Mouse (Mus musculus) liver, embryonic 14.5 days (tissue): ENCODE measurements around the gene Spc25.

ENCODE experiments used
- CTCF ChIP-seq: IDR thresholded peaks from 2 replicates; pipeline ENCODE4 v1.5.1; 2016; ENCODE audit warnings: antibody characterized with exemption, low read depth, control low read depth
- EP300 ChIP-seq: IDR thresholded peaks from 2 replicates; pipeline ENCODE4 v1.6.1; 2016; ENCODE audit warnings: antibody characterized with exemption, low read depth

DNA sequence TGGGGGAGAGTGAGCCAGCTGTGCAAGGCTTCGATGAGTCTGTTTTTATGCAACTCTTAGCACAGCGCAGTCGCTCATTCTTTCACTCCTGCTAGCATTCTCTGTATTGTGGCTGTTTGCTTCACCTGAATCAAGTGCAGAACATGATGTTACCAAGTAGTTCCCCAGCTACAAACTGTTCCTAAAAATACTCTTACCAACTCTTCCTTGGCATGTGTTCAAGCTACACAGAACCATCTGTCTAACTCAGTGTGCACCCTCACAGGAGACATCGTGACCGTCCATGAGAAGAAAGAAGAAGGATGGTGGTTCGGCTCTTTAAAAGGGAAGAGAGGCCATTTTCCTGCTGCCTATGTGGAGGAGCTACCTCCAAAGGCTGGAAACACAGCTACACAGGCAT, 17.3 kb downstream of the Spc25 start:
- no peak for TF ChIP-seq CTCF
- no peak for TF ChIP-seq EP300
